Mouse (Mus musculus) liver, embryonic 12.5 days (tissue): ENCODE data around the gene Klhl7. TPM values are rescaled to one million over a fixed set of nuclear protein-coding genes. Genes with fewer than 3 reads are reported as not detected.
A peak's percentile ranks its signal among the peaks of the same experiment; 100 is the strongest.
"Not testable (repeated sequence)": the region's sequence is repeated elsewhere in the genome, so short reads cannot be mapped to it uniquely, and the experiment has no call there.

Experiments used
- ATAC-seq: fragments of 200-750 bp; cut with Nextera tagmentation; 2 replicates; pipeline ENCODE4 v1.8.0; 2017; ENCODE audit warnings: moderate number of reproducible peaks, mild to moderate bottlenecking, moderate library complexity
- H3K27ac ChIP-seq: fragments of 300-500 bp; sonication (generic); 2 replicates; pipeline ENCODE4 v1.5.1; 2016; ENCODE audit warnings: mild to moderate bottlenecking
- H3K27me3 ChIP-seq: fragments of 300-500 bp; sonication (generic); replicated peaks from 2 replicates; pipeline ENCODE4 v1.6.1; 2016; ENCODE audit warnings: mild to moderate bottlenecking, moderate library complexity
- H3K36me3 ChIP-seq: fragments of 300-500 bp; sonication (generic); 2 replicates; pipeline ENCODE4 v1.6.1; 2016; ENCODE audit warnings: mild to moderate bottlenecking, moderate library complexity
- H3K4me1 ChIP-seq: fragments of 300-500 bp; sonication (generic); 2 replicates; pipeline ENCODE4 v1.6.1; 2016
- H3K4me2 ChIP-seq: fragments of 300-500 bp; sonication (generic); 2 replicates; pipeline ENCODE4 v1.6.1; 2016; ENCODE audit warnings: mild to moderate bottlenecking, moderate library complexity
- H3K4me3 ChIP-seq: fragments of 300-500 bp; sonication (generic); 2 replicates; pipeline ENCODE4 v1.5.1; 2016; ENCODE audit warnings: mild to moderate bottlenecking, moderate library complexity
- H3K9ac ChIP-seq: fragments of 300-500 bp; sonication (generic); 2 replicates; pipeline ENCODE4 v1.6.1; 2016; ENCODE audit warnings: mild to moderate bottlenecking, moderate library complexity
- H3K9me3 ChIP-seq: fragments of 300-500 bp; sonication (generic); replicated peaks from 2 replicates; pipeline ENCODE4 v1.6.1; 2016; ENCODE audit warnings: mild to moderate bottlenecking, moderate library complexity
- WGBS: fragments of 180-500 bp; shearing (Covaris S2); methylation state at CpG from one replicate; pipeline ENCODE4 v1.1.7; 2016; ENCODE audit not compliant: insufficient replicate concordance; 5-methylcytosine and 5-hydroxymethylcytosine counted together
- polyA plus RNA-seq: library from polyadenylated mRNA; unstranded; fragments of >200 nt; fragmentation: Nextera tagmentation; extraction: Ambion mirVana; gene quantifications from 2 replicates; pipeline ENCODE4 v1.2.1, GENCODE M21; 2016

Gene Klhl7
- polyA plus RNA-seq, 1 experiment from 2014 or later: 25.7 TPM

DNA sequence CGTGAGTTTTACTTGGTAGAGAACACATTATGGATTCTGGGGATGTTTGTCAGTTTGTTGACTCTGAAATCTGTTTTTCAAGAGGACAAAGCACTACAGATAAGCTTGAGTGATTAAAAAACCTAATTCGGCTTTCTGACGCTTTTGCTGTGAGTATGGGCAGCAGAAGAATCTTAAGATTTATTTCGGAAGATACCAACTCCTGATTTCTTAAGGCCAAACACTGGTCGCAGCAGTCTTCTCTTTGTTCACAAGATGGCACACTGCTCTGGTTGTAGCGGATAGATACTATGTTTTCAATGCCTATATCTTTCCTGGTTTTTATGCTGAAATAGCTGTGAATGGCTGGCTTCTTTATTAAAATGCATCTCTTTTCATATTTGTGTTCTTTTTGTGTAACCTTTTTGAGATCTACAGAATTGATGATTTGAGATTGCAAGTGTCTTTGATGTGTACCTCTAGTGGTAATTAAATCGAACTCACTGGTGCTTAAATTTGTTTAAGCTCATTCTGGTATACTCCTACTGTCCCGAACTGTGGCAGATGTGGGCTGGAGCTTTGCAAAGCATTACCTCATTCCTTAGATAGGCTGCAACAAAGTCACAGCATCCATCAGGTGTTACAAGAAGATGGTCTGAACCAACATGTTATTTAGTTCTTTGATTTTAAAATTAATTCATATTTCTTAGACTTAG, 1.2 kb downstream of the Klhl7 start:
- peak overlapping the region; percentile 99 for H3K9ac ChIP-seq
- H3K9me3 ChIP-seq: no peaks in the 10 kb centered on the region
- H3K36me3 ChIP-seq: 0 out of 2 replicates have a peak, but pooled peaks cover 7% of the 10 kb centered on the region
- H3K4me2 ChIP-seq: peak overlapping the region; percentile 84
- H3K27ac ChIP-seq: peak overlapping the region; percentile 99
- H3K4me1 ChIP-seq: peaks cover 26% of the 10 kb centered on the region
- peak overlapping the region; percentile 90 for H3K4me3 ChIP-seq
- H3K27me3 ChIP-seq: no peaks in the 10 kb centered on the region; the same call in 1 of the 2 replicates
- 30% methylated on average over 8 of the region's 8 CpGs for WGBS
- ATAC-seq: no peak

- peaks cover 26% of the 10 kb centered on the region for H3K4me1 ChIP-seq
- H3K36me3 ChIP-seq, H3K4me2 ChIP-seq, H3K9ac ChIP-seq, H3K9me3 ChIP-seq, H3K27ac ChIP-seq, H3K27me3 ChIP-seq, H3K4me3 ChIP-seq, ATAC-seq: not testable (repeated sequence)
- 76% methylated on average over 2 of the region's 2 CpGs for WGBS
Observed at GRCm38 (mm10) chr5:24103235-24103634, 2.8 kb downstream of the Klhl7 start.

GRCm38 (mm10) chr5:24103841-24104240, 3.4 kb downstream of the Klhl7 start:
- H3K27ac ChIP-seq: no peak overlapping the region
- no peak overlapping the region for H3K9ac ChIP-seq
- peaks cover 26% of the 10 kb centered on the region for H3K4me1 ChIP-seq
- H3K27me3 ChIP-seq: no peaks in the 10 kb centered on the region
- H3K9me3 ChIP-seq: no peaks in the 10 kb centered on the region
- ATAC-seq: no peak
- no peak overlapping the region for H3K4me2 ChIP-seq
- no peak overlapping the region for H3K4me3 ChIP-seq
- 71% methylated on average over 2 of the region's 2 CpGs for WGBS
- 0 out of 2 replicates have a peak, but pooled peaks cover 7% of the 10 kb centered on the region for H3K36me3 ChIP-seq

- ATAC-seq: no peak
- Histone ChIP-seq H3K4me1 (peaks cover 9% of the 10 kb centered on the region), H3K27me3 (no peaks in the 10 kb centered on the region), H3K9ac (no peak overlapping the region), H3K27ac (no peak overlapping the region), H3K9me3 (no peaks in the 10 kb centered on the region), H3K36me3 (peaks cover 12% of the 10 kb centered on the region; the same call in 1 of the 2 replicates), H3K4me3 (no peak overlapping the region), H3K4me2 (no peak overlapping the region)
- 82% methylated on average over 7 of the region's 7 CpGs for WGBS
Observed at GRCm38 (mm10) chr5:24107071-24107739, 6.8 kb downstream of the Klhl7 start.

GRCm38 (mm10) chr5:24107740-24108098, 7.3 kb downstream of the Klhl7 start:
- H3K9ac ChIP-seq: no peak overlapping the region
- no peaks in the 10 kb centered on the region for H3K27me3 ChIP-seq
- peaks cover 12% of the 10 kb centered on the region; the same call in 1 of the 2 replicates for H3K36me3 ChIP-seq
- no peaks in the 10 kb centered on the region for H3K9me3 ChIP-seq
- peaks cover 5% of the 10 kb centered on the region; the same call in 1 of the 2 replicates for H3K4me1 ChIP-seq
- no peak overlapping the region for H3K27ac ChIP-seq
- no peak for ATAC-seq
- H3K4me3 ChIP-seq: no peak overlapping the region
- H3K4me2 ChIP-seq: no peak overlapping the region
- WGBS: 55% methylated on average over 3 of the region's 3 CpGs

GRCm38 (mm10) chr5:24110068-24110467, 9.7 kb downstream of the Klhl7 start:
- no peak for ATAC-seq
- WGBS: 57% methylated on average over 5 of the region's 5 CpGs
- Histone ChIP-seq H3K4me2 (no peak overlapping the region), H3K4me3 (no peak overlapping the region), H3K36me3 (peaks cover 5% of the 10 kb centered on the region; the same call in 1 of the 2 replicates), H3K4me1 (no peaks in the 10 kb centered on the region; the same call in 1 of the 2 replicates), H3K9me3 (no peaks in the 10 kb centered on the region), H3K27ac (no peak overlapping the region), H3K9ac (no peak overlapping the region), H3K27me3 (no peaks in the 10 kb centered on the region)

- Histone ChIP-seq H3K9ac (no peak overlapping the region), H3K4me3 (no peak overlapping the region), H3K4me2 (no peak overlapping the region), H3K4me1 (no peaks in the 10 kb centered on the region), H3K27ac (no peak overlapping the region), H3K36me3 (peaks cover 5% of the 10 kb centered on the region; the same call in 1 of the 2 replicates), H3K27me3 (no peaks in the 10 kb centered on the region), H3K9me3 (no peaks in the 10 kb centered on the region)
- ATAC-seq: no peak
- WGBS: 79% methylated on average over 12 of the region's 12 CpGs
Observed at GRCm38 (mm10) chr5:24112116-24112903, 11.9 kb downstream of the Klhl7 start.

DNA sequence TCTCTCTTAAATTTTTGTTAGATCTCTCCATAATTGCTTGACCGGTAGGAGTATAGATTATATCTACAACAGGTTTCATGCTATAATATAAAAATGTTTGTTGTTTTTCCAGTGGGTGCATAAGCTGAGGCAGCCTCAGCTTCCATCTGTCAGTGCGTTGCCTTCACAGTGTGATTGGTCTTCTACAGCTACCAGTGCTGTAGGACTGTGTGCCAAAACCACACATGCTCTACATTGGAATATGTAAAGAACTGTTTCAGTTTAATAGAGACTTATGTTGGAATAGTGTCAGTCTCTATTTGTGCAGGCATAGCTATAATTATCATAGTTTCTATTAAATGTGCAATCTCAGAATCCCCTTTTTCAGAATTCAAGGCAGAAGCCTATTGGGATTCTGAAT, 21.8 kb downstream of the Klhl7 start:
- no peak overlapping the region for H3K4me2 ChIP-seq
- no peak for ATAC-seq
- no peak overlapping the region for H3K9ac ChIP-seq
- H3K9me3 ChIP-seq: no peaks in the 10 kb centered on the region
- no peak overlapping the region for H3K27ac ChIP-seq
- no peak overlapping the region for H3K4me3 ChIP-seq
- H3K36me3 ChIP-seq: peaks cover 19% of the 10 kb centered on the region
- H3K27me3 ChIP-seq: no peaks in the 10 kb centered on the region
- H3K4me1 ChIP-seq: no peaks in the 10 kb centered on the region
- 85% methylated on average over 2 of the region's 2 CpGs for WGBS

DNA sequence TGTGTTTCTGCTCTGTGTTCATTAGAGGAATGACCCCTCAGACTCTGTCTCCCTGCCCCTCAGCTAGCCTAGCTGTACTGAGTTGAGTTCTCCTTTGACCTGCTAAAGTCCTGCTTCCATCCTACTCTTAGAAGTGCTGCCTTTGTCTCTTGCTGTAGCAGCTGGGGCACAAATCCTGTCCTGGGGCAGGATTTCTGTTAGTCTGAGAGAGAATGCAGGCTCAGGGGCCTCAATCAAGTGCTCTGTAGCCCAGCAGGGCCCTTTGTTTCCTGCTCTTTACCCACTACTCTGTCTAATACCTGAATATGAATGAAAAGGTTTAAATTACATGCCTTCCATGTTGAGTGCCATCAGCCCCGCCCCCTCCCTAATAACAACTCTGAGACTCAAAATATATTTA, 23.8 kb downstream of the Klhl7 start:
- WGBS: 74% methylated on average over 1 of the region's 1 CpGs
- no peak for ATAC-seq

DNA sequence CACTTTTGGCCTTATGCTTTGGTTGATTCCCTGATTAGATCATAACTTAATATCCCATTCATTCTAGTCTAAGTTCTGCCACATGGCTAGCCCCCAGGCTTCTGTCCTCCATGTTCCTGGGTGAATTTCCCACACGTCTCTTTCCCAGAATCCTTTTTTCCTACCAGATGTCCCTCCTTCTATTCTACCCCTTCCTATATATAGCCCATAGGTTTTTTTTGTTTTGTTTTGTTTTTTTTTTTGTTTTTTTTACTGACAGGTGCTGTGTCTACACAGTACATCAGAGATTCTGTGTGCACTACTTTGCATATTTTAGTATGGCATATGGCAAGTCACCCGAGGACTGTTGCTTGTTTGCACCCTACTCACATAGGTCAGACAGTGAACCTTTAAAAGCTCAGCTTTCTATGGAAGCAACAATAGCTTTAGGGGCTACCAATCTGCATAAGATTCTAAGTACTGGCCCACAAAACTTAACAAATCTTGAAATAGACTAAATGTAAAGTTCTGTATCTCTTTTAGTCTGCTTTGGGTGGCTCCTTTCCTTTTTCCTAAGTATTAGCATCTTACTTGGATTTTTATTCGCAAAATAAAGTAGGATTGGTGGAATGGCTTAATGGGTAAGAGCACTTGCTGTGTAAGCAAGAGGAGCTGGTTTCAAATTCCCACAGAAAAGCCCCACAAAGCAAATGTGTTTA, 24.3 kb downstream of the Klhl7 start:
- no peaks in the 10 kb centered on the region for H3K4me1 ChIP-seq
- no peak overlapping the region for H3K4me3 ChIP-seq
- no peak overlapping the region for H3K27ac ChIP-seq
- no peak for ATAC-seq
- no peak overlapping the region for H3K4me2 ChIP-seq
- peaks cover 15% of the 10 kb centered on the region for H3K36me3 ChIP-seq
- WGBS: 80% methylated on average over 3 of the region's 3 CpGs
- no peaks in the 10 kb centered on the region for H3K27me3 ChIP-seq
- no peaks in the 10 kb centered on the region for H3K9me3 ChIP-seq
- no peak overlapping the region for H3K9ac ChIP-seq

More for the DNA sequence above, 23.8 kb downstream of the Klhl7 start:
- Histone ChIP-seq H3K27me3 (no peaks in the 10 kb centered on the region), H3K4me1 (no peaks in the 10 kb centered on the region), H3K4me3 (no peak overlapping the region), H3K36me3 (peaks cover 20% of the 10 kb centered on the region), H3K27ac (no peak overlapping the region), H3K9me3 (no peaks in the 10 kb centered on the region), H3K9ac (no peak overlapping the region), H3K4me2 (no peak overlapping the region)

DNA sequence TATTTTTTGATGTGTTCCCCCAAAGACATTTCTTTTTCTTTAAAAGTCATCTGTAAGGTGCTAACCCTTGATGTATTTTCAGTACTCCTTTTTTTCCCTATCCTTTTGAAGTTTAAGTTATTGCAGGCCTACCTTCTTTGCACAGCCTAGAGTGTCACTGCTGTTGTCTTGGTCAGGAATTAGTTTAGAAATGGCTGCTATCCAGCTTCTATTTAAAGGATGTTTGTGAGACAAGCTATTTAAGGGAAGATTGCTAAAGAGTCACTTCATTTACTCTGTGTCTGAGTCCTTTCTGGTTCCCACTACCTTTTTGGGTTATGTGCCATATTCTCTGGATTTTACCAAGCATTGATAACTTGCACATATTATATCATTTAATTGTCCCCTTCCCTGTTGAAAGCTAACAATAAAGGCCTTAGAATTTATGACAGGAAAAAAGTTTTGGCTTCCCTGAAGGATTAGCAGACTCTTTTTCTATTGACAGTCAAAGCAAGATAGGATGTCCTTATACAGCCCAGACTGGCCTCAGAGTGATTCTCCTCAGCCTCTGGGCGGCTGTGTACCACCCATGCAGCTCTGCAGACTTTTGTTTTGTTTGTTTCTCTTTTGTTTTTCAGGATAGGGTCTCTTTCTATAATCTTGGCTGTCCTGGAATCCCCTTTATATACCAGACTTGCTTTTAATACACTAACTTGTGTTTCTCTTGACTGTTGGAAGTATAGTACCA, 25.7 kb downstream of the Klhl7 start:
- H3K4me3 ChIP-seq: no peak overlapping the region
- 78% methylated on average over 1 of the region's 1 CpGs for WGBS
- no peak for ATAC-seq
- H3K36me3 ChIP-seq: peaks cover 16% of the 10 kb centered on the region
- no peak overlapping the region for H3K4me2 ChIP-seq
- H3K27ac ChIP-seq: no peak overlapping the region
- H3K9ac ChIP-seq: no peak overlapping the region
- H3K4me1 ChIP-seq: no peaks in the 10 kb centered on the region
- no peaks in the 10 kb centered on the region for H3K9me3 ChIP-seq
- no peaks in the 10 kb centered on the region for H3K27me3 ChIP-seq
